Mouse (Mus musculus) kidney, adult 2 months (tissue): ENCODE data around the gene Tns4. TPM values are rescaled to one million over a fixed set of nuclear protein-coding genes. Genes with fewer than 3 reads are reported as not detected.

Experiments
- DNase-seq: peaks from one replicate; pipeline ENCODE4 v3.0.0; 2021
- H3K27ac ChIP-seq: fragments of 200-500 bp; 2 replicates; pipeline ENCODE4 v1.5.1; 2012; ENCODE audit warnings: low read depth, low read length, control low read depth, inconsistent platforms; ENCODE audit not compliant: insufficient read depth
- H3K27me3 ChIP-seq: fragments of 200-500 bp; replicated peaks from 2 replicates; pipeline ENCODE4 v1.6.1; 2012; ENCODE audit warnings: mild to moderate bottlenecking, moderate library complexity, low read length, inconsistent platforms; ENCODE audit not compliant: control insufficient read depth, insufficient read depth
- H3K36me3 ChIP-seq: fragments of 200-500 bp; 2 replicates; pipeline ENCODE4 v1.6.1; 2012; ENCODE audit warnings: mild to moderate bottlenecking, moderate library complexity, low read length, inconsistent platforms; ENCODE audit not compliant: control insufficient read depth, insufficient read depth
- H3K4me1 ChIP-seq: fragments of 200-500 bp; 2 replicates; pipeline ENCODE4 v1.6.1; 2011; ENCODE audit warnings: low read length; ENCODE audit not compliant: control insufficient read depth, insufficient read depth
- H3K4me3 ChIP-seq: fragments of 200-500 bp; 2 replicates; pipeline ENCODE4 v1.5.1; 2011; ENCODE audit warnings: mild to moderate bottlenecking, low read depth, low read length, control low read depth; ENCODE audit not compliant: insufficient read depth
- CTCF ChIP-seq: fragments of 200-500 bp; conservative IDR thresholded peaks from 2 replicates; pipeline ENCODE4 v1.5.1; 2011; ENCODE audit warnings: low read depth, mild to moderate bottlenecking, control low read depth, low read length, moderate library complexity, mixed read lengths; ENCODE audit not compliant: insufficient read depth, insufficient read length
- POLR2A ChIP-seq: fragments of 200-500 bp; IDR thresholded peaks from one replicate; pipeline ENCODE4 v1.6.1; 2011; ENCODE audit warnings: low read depth, low read length, control low read depth
- WGBS: fragments of 180-500 bp; shearing (Covaris S2); methylation state at CpG from one replicate; pipeline ENCODE4 v1.1.7; 2018; 5-methylcytosine and 5-hydroxymethylcytosine counted together
- polyA plus RNA-seq: library from polyadenylated mRNA; depleted of rRNA; stranded (reverse); fragments of >200 nt; gene quantifications from 2 replicates; pipeline ENCODE4 v1.2.3, GENCODE M21; 2012

Gene Tns4
- polyA plus RNA-seq, 1 experiment = 0.86 TPM

DNA sequence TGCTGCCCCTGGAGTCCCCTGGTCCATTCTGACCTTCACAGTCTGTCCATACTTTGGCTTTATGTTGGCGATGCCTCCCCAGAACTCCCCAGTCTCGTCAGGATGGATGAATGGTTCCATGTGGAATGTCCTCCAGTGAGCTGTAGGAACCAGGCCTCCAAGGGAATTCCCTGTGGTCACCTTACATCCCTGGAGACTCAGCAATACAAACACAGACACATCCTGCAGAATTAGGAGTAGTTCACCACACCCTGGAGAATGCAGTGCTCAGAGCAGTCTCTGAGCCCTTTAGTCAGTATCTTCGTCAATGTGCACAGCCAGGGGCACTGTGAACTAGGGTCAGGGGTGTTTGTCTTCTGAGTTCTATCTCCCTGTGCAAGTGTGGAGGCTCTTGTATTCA lies 19.2 kb upstream of the Tns4 start:
- H3K4me1 ChIP-seq = peaks cover 7% of the 10 kb centered on the region
- WGBS = 60% methylated on average over 3 of the region's 3 CpGs
- no peak overlapping the region for H3K27ac ChIP-seq
- H3K36me3 ChIP-seq = no peaks in the 10 kb centered on the region
- no peak for DNase-seq
- H3K27me3 ChIP-seq = no peaks in the 10 kb centered on the region
- TF ChIP-seq CTCF (no peak), POLR2A (no peak)
- no peak overlapping the region for H3K4me3 ChIP-seq

DNA sequence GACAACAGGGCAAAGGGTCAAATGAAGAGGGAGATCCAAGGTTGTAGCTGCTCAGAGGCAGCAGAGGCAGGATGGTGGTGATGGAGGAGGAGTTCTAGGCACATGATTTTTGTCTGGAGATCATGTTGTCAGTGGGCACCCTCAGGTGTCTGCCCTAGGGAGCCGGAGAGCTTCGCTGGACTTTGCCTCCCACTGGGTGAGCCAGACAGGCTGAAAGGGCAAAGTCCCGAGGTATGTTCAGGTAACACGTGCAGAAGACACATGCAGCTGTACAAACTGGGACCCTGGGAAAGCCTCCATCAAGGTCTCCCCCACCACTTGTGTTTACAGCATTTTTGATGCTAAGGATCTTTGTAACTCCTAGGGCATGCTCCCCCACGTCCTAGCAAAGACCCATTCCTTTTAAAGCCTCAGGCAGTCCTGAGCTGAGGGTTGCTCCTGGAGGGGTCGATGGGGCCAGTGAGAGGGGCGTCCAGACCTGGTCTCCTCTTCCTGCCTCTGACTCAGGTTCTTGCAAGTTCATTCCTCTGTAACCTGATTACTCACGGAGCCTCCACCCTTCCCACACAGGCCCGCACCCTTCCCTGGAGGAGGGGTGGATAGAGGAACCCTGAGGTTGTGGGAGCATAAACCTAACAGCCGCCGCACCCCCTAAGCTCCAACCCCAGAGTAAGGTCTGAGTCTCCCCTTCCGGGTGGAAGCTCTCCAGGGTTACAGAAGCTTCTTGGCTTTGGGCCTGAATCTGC lies 17.0 kb upstream of the Tns4 start:
- H3K27me3 ChIP-seq = no peaks in the 10 kb centered on the region
- no peak for TF ChIP-seq CTCF
- DNase-seq = peak; percentile 91
- H3K4me1 ChIP-seq = peaks cover 7% of the 10 kb centered on the region
- no peaks in the 10 kb centered on the region for H3K36me3 ChIP-seq
- WGBS = 42% methylated on average over 12 of the region's 12 CpGs
- H3K4me3 ChIP-seq = no peak overlapping the region
- peak overlapping the region; percentile 48 for H3K27ac ChIP-seq

DNA sequence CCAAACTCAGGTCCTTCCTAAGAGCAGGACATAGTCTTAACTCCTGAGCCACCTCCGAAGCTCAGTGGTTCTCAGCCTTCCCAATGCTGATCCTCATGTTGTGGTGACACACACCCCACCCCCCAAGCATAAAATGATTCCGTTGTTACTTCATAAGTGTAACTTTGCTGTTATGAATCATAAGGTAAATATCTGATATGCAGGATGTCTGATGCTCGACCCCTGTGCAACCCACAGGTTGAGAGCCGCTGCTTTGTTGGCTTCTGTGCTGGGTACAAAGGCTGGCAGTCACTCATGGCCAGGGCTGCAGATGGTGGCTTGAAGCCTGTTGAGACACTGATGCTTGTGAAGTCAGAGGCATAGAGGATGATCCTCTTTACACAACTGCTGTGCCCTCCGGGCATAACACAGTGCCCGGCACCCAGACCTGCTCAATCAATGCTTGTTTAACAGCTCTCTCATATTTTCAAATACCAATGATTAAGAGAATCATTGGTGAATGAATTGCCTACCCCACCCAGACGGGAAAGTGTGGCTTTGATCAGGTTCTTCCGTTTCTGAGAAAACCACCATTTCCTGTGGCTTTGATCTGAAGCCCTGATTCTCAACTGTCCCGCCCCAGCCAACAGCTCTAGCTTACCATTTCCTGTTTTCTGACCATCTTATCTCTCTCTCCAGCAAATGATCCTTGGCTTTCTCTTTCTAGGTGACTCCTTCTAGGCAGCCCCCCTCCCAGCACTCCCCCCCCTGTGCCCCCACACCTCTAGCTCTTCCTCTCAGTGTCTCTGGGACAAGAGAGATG lies 15.7 kb upstream of the Tns4 start:
- WGBS = 69% methylated on average over 9 of the region's 9 CpGs
- no peak for DNase-seq
- no peaks in the 10 kb centered on the region for H3K27me3 ChIP-seq
- peaks cover 7% of the 10 kb centered on the region for H3K4me1 ChIP-seq
- H3K36me3 ChIP-seq = no peaks in the 10 kb centered on the region
- TF ChIP-seq CTCF = no peak
- no peak for TF ChIP-seq POLR2A
- no peak overlapping the region for H3K27ac ChIP-seq
- H3K4me3 ChIP-seq = no peak overlapping the region

DNA sequence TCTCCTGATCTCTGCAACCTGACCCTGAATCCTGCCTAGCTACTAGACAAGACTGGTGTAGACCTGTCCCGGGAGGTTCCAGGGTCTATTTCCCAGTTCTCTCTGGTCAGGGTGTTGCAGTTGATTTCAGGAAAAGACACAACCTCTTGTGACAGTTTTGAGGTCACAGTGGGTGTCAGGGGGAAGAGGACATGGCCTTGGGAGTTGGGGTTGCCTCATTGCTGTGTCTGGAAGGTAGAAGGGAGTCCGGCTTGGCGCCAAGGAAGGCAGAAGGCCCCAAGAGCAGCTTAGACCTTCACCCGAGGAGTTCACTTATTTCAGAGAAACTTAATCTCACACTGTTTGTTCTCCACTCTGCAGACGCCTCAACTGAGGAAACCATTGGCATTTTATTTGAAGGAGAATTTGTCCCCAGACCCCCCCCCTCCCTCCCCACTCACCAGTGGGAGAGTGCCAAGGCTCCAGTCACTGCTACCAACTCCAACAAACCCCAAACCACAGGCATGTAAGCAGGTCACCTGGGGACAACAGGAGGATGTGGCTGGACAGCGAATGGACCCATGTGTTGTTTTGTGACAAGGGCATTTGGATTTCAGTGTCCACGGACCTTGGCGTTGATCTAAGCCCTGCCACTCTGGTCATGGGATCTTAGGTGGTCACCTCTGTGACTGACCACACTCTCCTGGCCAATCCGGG lies 13.6 kb upstream of the Tns4 start:
- 80% methylated on average over 9 of the region's 9 CpGs for WGBS
- Histone ChIP-seq H3K27ac (no peak overlapping the region), H3K27me3 (no peaks in the 10 kb centered on the region), H3K4me1 (peaks cover 7% of the 10 kb centered on the region), H3K4me3 (no peak overlapping the region), H3K36me3 (no peaks in the 10 kb centered on the region)
- DNase-seq = no peak
- no peak for TF ChIP-seq POLR2A
- no peak for TF ChIP-seq CTCF

DNA sequence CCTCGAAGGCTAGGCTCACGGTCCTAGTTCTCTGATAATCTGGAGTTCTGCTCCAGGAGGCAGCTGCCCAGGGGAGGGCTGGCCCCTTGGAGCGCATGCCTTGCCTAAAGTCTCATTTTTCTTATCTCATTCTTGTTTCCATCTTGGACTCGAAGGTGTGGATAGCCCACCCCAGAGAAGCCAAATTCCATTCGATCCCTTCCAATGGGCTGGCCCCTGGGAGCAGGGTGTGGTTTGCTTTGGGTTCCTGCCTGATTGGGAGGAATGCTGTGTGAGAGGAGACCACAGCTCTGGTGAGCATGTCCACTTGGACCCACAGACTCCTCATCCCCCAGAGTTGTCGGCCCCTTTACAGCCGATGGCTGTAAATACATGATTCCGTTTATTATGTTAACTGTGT lies 12.6 kb upstream of the Tns4 start:
- WGBS = 77% methylated on average over 8 of the region's 8 CpGs

DNA sequence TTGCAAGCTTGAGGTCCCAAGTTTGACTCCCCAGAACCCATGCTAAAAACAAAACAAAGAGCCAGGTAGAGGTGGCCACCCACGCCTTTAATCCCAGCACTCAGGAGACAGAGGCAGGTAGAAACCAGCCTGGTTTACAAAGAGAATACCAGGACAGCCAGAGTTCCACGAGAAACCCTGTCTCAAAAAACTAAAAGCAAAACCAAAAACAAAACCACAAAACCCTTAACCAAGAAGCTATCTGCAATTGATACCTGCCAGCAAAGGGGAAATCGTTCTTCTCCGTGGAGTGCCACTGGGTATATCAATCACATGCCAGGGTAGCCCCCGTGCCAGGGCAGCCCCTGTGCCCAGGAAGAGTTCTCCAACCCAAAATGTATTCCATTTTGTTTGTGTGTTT lies 11.1 kb upstream of the Tns4 start:
- TF ChIP-seq POLR2A = no peak
- TF ChIP-seq CTCF = no peak
- Histone ChIP-seq H3K36me3 (no peaks in the 10 kb centered on the region), H3K27ac (no peak overlapping the region), H3K4me3 (no peak overlapping the region), H3K4me1 (no peaks in the 10 kb centered on the region), H3K27me3 (no peaks in the 10 kb centered on the region)
- WGBS = 64% methylated on average over 5 of the region's 5 CpGs
- no peak for DNase-seq

More for the DNA sequence above, 12.6 kb upstream of the Tns4 start:
- DNase-seq = no peak
- Histone ChIP-seq H3K27ac (no peak overlapping the region), H3K4me1 (peaks cover 6% of the 10 kb centered on the region), H3K4me3 (no peak overlapping the region), H3K36me3 (no peaks in the 10 kb centered on the region), H3K27me3 (no peaks in the 10 kb centered on the region)
- no peak for TF ChIP-seq POLR2A
- TF ChIP-seq CTCF = no peak

DNA sequence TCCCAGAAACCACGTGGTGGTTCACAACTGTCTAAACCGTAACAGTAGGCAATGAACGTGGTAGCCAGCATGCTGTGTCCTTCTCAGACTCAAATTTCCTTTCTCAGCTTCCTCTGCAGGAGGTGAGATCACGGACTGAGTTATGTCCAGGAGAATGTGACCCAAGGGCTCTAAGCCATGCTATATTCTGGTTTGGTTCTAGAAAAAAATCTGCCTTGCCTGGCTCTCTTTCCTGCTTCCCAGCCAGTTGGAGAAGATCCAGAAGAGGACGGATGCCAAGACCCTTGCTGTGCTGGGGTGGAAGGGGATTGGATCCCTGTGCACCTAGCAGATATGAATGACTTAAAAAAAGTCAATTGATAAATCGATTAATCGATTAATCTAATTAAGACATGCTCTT lies 10.4 kb upstream of the Tns4 start:
- H3K27me3 ChIP-seq = no peaks in the 10 kb centered on the region
- DNase-seq = peak; percentile 56
- H3K4me3 ChIP-seq = no peak overlapping the region
- TF ChIP-seq POLR2A (no peak), CTCF (no peak)
- H3K27ac ChIP-seq = no peak overlapping the region
- H3K36me3 ChIP-seq = no peaks in the 10 kb centered on the region
- H3K4me1 ChIP-seq = no peaks in the 10 kb centered on the region
- WGBS = 50% methylated on average over 7 of the region's 7 CpGs
